Mouse (Mus musculus): ENCODE results near the gene Bcl11a.
"Not testable (repeated sequence)": the region's sequence is repeated elsewhere in the genome, so short reads cannot be mapped to it uniquely, and the experiment has no call there.

DNA sequence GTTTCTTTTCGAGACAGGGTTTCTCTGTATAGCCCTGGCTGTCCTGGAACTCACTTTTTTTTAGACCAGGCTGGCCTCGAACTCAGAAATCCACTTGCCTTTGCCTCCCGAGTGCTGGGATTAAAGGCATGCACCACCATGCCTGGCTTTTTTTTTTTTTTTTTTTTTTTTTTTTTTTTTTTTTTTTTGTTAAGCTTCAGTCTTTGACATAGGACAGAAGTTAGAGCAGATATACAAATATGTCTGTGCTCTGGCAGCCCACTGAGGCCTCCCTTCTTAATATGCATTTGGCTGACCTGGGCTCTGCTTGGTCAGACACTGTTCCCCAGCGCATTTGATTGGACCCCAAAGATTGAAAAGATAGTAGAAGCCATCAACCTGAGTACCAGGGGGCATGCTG is 51.0 kb downstream of the Bcl11a start:
- not testable (repeated sequence) for TF ChIP-seq CTCF (IDR thresholded peaks at IDR 0.05; ENCODE audit: low read depth, low read length); POLR2AphosphoS5 (IDR thresholded peaks at IDR 0.05; ENCODE audit: insufficient replicate concordance, low read depth, low read length); GATA1 (IDR thresholded peaks at IDR 0.05; ENCODE audit: borderline replicate concordance, low read length)

Measured in G1E (cell line).